Mouse (Mus musculus) left cerebral cortex, postnatal 36 days (tissue): ENCODE measurements around the gene Slc3a2. TPM values are rescaled to one million over a fixed set of nuclear protein-coding genes. Genes with fewer than 3 reads are reported as not detected.

ENCODE experiments used
- DNase-seq, 2 experiments: peaks; one replicate each; pipeline ENCODE4 v3.0.0; 2021 to 2022; ENCODE audit warnings: low spot score in 2 of 2, mixed read lengths in 1 of 2
- intact Hi-C: fragments of 180-260 bp; cut with DNase I; formaldehyde crosslinking; loops from one replicate; pipeline ENCODE4 v1.15.1; 2025
- microRNA-seq: library from miRNA; unstranded; fragments of <30 nt; microRNA quantifications from one replicate; pipeline ENCODE4 v1.2.0, GENCODE M21; 2022
- total RNA-seq, 2 experiments: library from RNA; stranded (reverse); gene quantifications; 2 replicates each; pipeline ENCODE4 v1.2.3; 2021

Gene Slc3a2
- total RNA-seq, 2 experiments from 2014 or later = 151 to 173 TPM

DNA sequence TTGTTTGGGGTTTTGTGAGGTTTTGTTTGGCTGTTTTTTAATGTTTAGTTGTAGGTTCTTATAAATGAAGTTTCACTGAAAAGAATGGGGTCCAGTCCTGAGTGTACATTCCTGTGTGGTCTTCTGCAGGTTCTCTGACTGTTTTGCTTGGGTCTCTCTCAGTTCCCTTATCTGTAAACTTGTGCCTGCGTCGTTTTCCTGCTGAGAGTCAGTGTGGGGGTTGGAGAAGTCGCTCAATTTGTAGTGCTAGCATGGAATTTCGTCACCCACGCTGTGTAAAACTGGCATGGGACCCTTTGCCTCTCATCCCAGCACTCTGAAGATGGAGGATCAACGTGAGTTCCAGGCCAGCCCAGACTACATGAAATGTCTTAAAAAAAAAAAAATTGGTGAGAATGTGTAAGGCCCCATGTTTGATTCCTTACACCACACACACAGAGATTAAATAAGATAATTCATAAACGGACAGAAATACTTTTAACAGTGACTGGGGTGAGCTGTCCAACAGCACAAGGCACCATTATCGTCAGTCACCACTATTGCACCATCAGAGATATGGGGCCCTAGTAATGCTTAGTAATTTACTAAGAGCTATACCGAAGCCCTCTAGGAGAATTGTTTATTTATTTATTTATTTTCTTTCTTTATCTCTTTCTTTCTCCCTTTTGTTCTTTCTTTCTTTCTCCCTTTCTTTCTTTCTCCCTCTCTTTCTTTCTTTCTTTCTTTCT is 49.7 kb downstream of the Slc3a2 start:
- no peak for DNase-seq
- intact Hi-C loops = no loop called here

DNA sequence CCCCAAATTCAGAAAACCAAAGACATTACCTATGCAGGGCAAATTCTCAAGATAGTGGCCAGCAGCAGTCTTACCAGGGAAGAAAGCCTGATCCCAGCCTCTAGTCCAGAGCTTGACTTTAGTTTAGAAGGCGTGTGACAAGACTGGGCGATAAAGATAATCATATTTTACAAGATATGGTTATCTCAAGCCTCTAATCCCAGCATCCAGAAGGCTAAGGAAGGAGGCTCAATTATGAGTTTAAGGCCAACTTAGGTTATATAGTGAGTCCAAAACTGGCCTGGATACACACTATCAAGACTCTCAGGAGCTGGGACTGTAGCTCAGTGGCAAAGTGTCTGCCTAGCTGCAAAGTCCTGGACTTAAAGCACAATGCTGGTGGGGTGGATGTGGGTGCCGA is 50.3 kb downstream of the Slc3a2 start:
- DNase-seq = no peak
- intact Hi-C loops = no loop called here

DNA sequence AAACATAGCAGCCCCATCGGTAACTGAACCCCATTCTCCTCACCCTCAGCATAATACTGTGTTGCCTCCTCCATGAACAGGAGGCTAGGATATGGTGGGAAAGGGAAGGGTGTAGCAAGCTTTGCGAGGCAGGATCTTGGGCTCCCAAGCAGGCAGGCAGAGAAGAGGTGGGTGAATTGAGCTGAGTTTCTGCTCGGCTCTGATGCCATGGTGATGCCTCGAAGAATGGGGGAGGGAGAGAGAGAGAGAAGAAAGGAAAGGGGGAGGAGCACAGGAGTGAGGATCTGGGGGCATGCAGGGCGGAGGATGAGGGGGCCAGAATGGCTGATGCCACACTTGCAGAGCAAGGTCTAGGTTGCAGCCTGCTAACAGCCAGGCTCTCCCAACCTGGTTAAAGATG is 57.4 kb downstream of the Slc3a2 start:
- peak; percentile 56 to 61 for DNase-seq
- intact Hi-C loops = no loop called here

DNA sequence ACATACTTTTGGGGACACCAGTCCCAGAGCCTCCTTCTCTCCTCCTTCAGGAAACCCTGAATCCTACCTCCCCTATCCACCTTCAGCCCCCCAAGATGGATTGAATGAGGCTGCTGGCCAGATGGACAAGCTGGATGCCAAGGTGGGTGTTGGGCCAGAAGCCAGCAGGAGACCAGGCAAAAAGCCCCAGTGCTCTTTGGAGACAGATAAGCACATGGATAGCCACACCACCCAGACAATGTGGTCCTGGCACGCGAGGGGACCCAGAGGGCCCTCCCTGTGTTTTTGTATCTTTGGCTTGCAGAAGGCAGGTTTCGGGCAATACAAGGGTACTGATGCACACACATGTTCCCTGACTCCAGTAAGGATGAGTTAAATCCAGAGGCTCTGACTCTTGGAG is 58.3 kb downstream of the Slc3a2 start:
- DNase-seq = peak in 1 of 2 experiments; percentile 69
- intact Hi-C loops = loop anchor here (5.0 kb wide), 1 partner anchor 47 kb away; no protein-coding TSS in a partner anchor

DNA sequence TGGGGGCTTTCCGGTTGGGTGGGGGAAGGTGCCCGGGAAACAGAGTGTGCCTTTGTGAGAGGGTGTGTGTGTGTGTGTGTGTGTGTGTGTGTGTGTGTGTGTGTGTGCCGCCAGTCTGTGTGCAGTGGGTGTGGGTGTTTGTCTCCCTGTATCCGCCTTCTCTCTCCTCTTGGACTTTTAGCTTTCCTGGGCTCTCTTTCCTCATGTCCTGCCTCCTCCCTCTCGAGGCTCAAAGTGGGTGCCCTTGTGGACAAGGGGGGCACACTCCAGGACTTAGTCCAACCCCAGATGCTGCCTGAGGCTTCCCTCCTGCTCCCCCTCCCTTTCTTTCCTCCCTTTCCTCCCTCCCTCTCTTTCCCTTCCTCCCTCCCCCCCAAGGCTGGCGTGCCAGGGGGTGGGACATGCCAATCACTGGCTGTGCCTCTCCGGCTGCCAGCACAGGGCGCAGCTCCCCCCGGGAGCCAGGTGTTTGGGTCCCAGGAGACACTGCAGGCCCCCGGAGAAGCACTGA is 59.2 kb downstream of the Slc3a2 start:
- intact Hi-C loops = loop anchor here (5.0 kb wide), 1 partner anchor 48 kb away; no protein-coding TSS in a partner anchor

DNA sequence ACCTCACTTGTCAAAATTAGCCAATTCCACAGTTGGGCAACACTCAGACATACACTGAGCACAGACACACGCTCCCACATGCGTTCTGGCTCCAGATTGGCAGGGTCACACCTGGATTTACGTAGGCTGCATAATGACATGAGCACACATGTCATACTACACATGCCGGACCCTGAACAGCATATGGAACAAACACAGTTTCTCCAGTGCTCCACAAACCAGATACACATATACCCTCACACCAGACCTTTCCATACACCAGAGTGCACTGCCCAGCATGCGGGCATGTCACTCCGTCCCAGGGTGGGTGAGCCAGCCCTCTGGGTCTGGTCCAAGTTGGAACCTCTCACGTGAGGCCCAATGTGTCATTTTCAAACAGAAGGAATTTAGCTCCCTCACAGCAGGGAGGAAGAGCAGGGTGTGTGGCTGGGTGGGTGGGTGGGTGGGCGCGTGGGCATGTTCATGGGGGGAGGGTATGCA is 59.8 kb downstream of the Slc3a2 start, which contains the start of gene Chrm1:
Gene Chrm1, plus strand, starts transcription at position 430 of the 480 bp plus-strand sequence.
- intact Hi-C loops = loop anchor here (5.0 kb wide), 1 partner anchor 49 kb away; no protein-coding TSS in a partner anchor
- peak; percentile 61 to 67 for DNase-seq

More for the DNA sequence above, 59.2 kb downstream of the Slc3a2 start:
- peak; percentile 80 to 88 for DNase-seq

DNA sequence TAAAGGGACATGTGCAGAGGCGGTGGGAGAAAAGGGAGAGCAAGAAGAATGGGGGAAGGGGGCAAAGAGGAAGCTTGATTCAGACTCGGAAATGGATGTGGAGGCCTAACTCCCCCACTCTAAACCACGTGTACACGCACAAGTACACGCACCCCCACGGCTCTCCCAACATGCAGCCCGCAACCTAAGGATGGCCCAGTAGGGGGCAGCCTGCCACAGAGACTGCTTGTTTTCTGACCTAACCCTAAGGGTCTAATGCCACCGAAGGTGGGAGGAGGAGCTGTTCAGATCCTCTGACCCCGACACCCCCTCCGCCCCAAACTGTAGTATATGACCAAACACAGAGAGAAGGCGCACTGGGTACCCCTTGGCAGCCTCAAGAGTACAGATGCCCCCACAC is 60.8 kb downstream of the Slc3a2 start:
- intact Hi-C loops = loop anchor here (1.0 to 5.0 kb wide), 2 partner anchors 50 to 84 kb away; no protein-coding TSS in a partner anchor
- DNase-seq = peak; percentile 88

DNA sequence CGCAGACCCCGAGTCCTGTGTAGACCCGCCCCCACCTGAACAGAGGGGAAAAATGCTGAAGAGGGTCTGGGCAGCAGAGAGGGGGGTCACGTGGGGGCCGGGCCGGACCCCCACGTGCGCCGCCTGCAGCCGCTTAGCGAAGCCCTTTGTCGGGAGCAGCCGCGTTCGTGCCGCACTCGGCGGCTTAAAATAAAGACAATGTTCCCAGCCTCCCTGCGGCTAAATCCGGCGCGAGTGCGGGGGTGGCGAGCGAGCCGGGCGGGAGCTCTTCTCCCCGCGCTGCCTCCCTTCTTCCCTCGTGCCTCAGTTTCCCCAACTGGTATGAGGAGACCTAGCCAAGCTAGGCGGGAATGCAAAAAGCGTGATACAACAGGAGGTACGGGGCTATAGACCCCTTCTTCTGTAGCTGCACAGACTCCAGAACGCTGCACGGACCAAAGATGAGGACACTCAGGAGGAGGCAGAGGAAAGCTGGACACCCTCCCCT is 61.3 kb downstream of the Slc3a2 start:
- intact Hi-C loops = loop anchor here (1.0 to 5.0 kb wide), 2 partner anchors 50 to 84 kb away; no protein-coding TSS in a partner anchor
- peak; percentile 91 to 93 for DNase-seq

Small RNA genes lying within 50 kb of the gene (microRNA-seq; reads per million reads assigned to microRNA genes)
- gene Mir6992 = not detected

Other genes with a start within 250 kb of the Slc3a2 start
- 10 to 100 TPM; 10.7 to 14.3 TPM for gene Slc22a8, start 132.1 kb downstream of the Slc3a2 start, total RNA-seq
- gene Slc22a6, start 105.3 kb downstream of the Slc3a2 start, total RNA-seq = 1 to 10 TPM; 5.0 to 6.0 TPM
- gene Chrm1, start 59.6 kb downstream of the Slc3a2 start, total RNA-seq = 100 to 1,000 TPM; 157 to 166 TPM
- 10 to 100 TPM; 50.8 to 55.2 TPM for gene Wdr74, start 12.5 kb upstream of the Slc3a2 start, total RNA-seq
- 1 to 10 TPM in 1 of 2 experiments, not detected in 1; 3.4 TPM for gene 1700092M07Rik, start 17.3 kb upstream of the Slc3a2 start, total RNA-seq
- gene Stx5a, start 18.0 kb upstream of the Slc3a2 start, total RNA-seq = 10 to 100 TPM; 57.9 to 81.8 TPM
- gene Nxf1, start 33.7 kb upstream of the Slc3a2 start, total RNA-seq = 10 to 100 TPM; 68.5 to 99.7 TPM
- gene Tmem223, start 47.6 kb upstream of the Slc3a2 start, total RNA-seq = 10 to 100 TPM; 68.5 to 75.9 TPM
- gene Tmem179b, start 51.1 kb upstream of the Slc3a2 start, total RNA-seq = 10 to 100 TPM in 1 of 2 experiments, 1 to 10 TPM in 1; 8.9 to 11.0 TPM
- gene Taf6l, start 63.0 kb upstream of the Slc3a2 start, total RNA-seq = 10 to 100 TPM; 12.5 to 14.4 TPM
- 100 to 1,000 TPM; 102 to 107 TPM for gene Polr2g, start 75.2 kb upstream of the Slc3a2 start, total RNA-seq
- 1 to 10 TPM; 4.9 to 6.3 TPM for gene Zbtb3, start 79.2 kb upstream of the Slc3a2 start, total RNA-seq
- 10 to 100 TPM; 33.1 to 33.3 TPM for gene Ttc9c, start 96.0 kb upstream of the Slc3a2 start, total RNA-seq
- 100 to 1,000 TPM; 110 to 118 TPM for gene Hnrnpul2, start 96.6 kb upstream of the Slc3a2 start, total RNA-seq
- not detected for gene AC129217.1, start 106.4 kb upstream of the Slc3a2 start, total RNA-seq
- gene Bscl2, start 114.1 kb upstream of the Slc3a2 start, total RNA-seq = 100 to 1,000 TPM; 118 TPM
- 100 to 1,000 TPM; 190 to 230 TPM for gene Gng3, start 115.8 kb upstream of the Slc3a2 start, total RNA-seq
- 1 to 10 TPM; 1.3 to 1.6 TPM for gene Lrrn4cl, start 127.4 kb upstream of the Slc3a2 start, total RNA-seq
- gene Ubxn1, start 148.1 kb upstream of the Slc3a2 start, total RNA-seq = 100 to 1,000 TPM in 1 of 2 experiments, 10 to 100 TPM in 1; 92.2 to 101 TPM
- 10 to 100 TPM; 32.1 to 39.8 TPM for gene Uqcc3, start 157.6 kb upstream of the Slc3a2 start, total RNA-seq
- gene Lbhd1, start 160.4 kb upstream of the Slc3a2 start, total RNA-seq = 1 to 10 TPM; 4.8 to 5.0 TPM
- not detected for gene Gm49403, start 160.6 kb upstream of the Slc3a2 start, total RNA-seq
- 10 to 100 TPM; 21.6 to 26.6 TPM for gene 1810009A15Rik, start 165.5 kb upstream of the Slc3a2 start, total RNA-seq
- 1 to 10 TPM in 1 of 2 experiments, not detected in 1; 7.6 TPM for gene Gm49416, start 165.6 kb upstream of the Slc3a2 start, total RNA-seq
- gene Ints5, start 169.6 kb upstream of the Slc3a2 start, total RNA-seq = 10 to 100 TPM; 22.4 to 25.3 TPM
- 100 to 1,000 TPM in 1 of 2 experiments, 10 to 100 TPM in 1; 95.3 to 102 TPM for gene Ganab, start 174.7 kb upstream of the Slc3a2 start, total RNA-seq
- gene B3gat3, start 197.0 kb upstream of the Slc3a2 start, total RNA-seq = 100 to 1,000 TPM; 167 to 187 TPM
- 1 to 10 TPM; 7.0 to 7.2 TPM for gene Rom1, start 206.0 kb upstream of the Slc3a2 start, total RNA-seq
- 10 to 100 TPM in 1 of 2 experiments, 1 to 10 TPM in 1; 9.6 to 12.6 TPM for gene Eml3, start 206.2 kb upstream of the Slc3a2 start, total RNA-seq
- gene Mta2, start 218.5 kb upstream of the Slc3a2 start, total RNA-seq = 10 to 100 TPM; 43.9 to 52.0 TPM
- gene Tut1, start 230.5 kb upstream of the Slc3a2 start, total RNA-seq = 10 to 100 TPM; 17.5 to 21.5 TPM
- gene Eef1g, start 243.7 kb upstream of the Slc3a2 start, total RNA-seq = 100 to 1,000 TPM; 219 to 232 TPM